Mouse (Mus musculus) liver, embryonic 14.5 days (tissue): ENCODE results near the gene Frmd5.

ENCODE experiments used
- CTCF ChIP-seq: IDR thresholded peaks from 2 replicates; pipeline ENCODE4 v1.5.1; 2016; ENCODE audit warnings: antibody characterized with exemption, low read depth, control low read depth
- EP300 ChIP-seq: IDR thresholded peaks from 2 replicates; pipeline ENCODE4 v1.6.1; 2016; ENCODE audit warnings: antibody characterized with exemption, low read depth

- TF ChIP-seq CTCF (no peak), EP300 (no peak)
Measured at GRCm38 (mm10) chr2:121625901-121626300, 181.0 kb downstream of the Frmd5 start.
